ENCODE assay signal across 9 mouse cellular contexts in genomic region chr14:60655941-60656700, GRCm38 (mm10). TPM values are rescaled to one million over a fixed set of nuclear protein-coding genes. Genes with fewer than 3 reads are reported as not detected.
DNase-seq lines count a peak whose midpoint lies in the region; ATAC-seq and TF ChIP-seq lines count a peak whose summit lies in the region.
"Had no signal": no experiment of that assay in that cellular context is flagged by ENCODE, and none has a peak within 500 bp of the region (broad histone marks: within the 10 kb centered on the region; RNA-seq: fewer than 3 reads in every experiment).

No protein-coding gene starts in this region.

- no peaks in the 10 kb centered on the region for H3K27me3 ChIP-seq in liver, adult 2 months (ENCODE audit: control insufficient read depth, insufficient read depth, low read length)
- H3K27me3 ChIP-seq in forebrain, embryonic 16.5 days (replicated peaks; ENCODE audit: control insufficient read depth, insufficient read depth, low read length) = no peaks in the 10 kb centered on the region
- H3K27me3 ChIP-seq in intestine, embryonic 14.5 days (replicated peaks; ENCODE audit: control insufficient read depth, insufficient read depth, low read length) = no peaks in the 10 kb centered on the region
- H3K27me3 ChIP-seq: midbrain, embryonic 12.5 days had no signal

- peak; percentile 100 for DNase-seq in liver, adult 2 months (ENCODE audit: extremely low read depth, low read depth, low spot score)
- DNase-seq in liver = no peak
- no peak for DNase-seq in intestine, embryonic 14.5 days (ENCODE audit: low spot score)
- DNase-seq in layer of hippocampus, postnatal 25 days (ENCODE audit: extremely low spot score in 1 of 2, low spot score in 1 of 2) = peak; percentile 40 to 59
- peak; percentile 73 for DNase-seq in lung, postnatal 14 days
- DNase-seq in urinary bladder, postnatal 36 days (ENCODE audit: low spot score in 2 of 2) = peak; percentile 30 to 67
- no peak for DNase-seq in embryo, embryonic 11 days

- ATAC-seq in forebrain, embryonic 16.5 days = peak; percentile 78
- no peak for ATAC-seq in intestine, embryonic 14.5 days (replicated peaks; ENCODE audit: low FRiP score, low TSS enrichment, low read depth)

- H3K9me3 ChIP-seq in forebrain, embryonic 16.5 days (ENCODE audit: control insufficient read depth, low read length) = no peaks in the 10 kb centered on the region
- H3K9me3 ChIP-seq in intestine, embryonic 14.5 days (ENCODE audit: control insufficient read depth, low read length) = no peaks in the 10 kb centered on the region
- H3K9me3 ChIP-seq: midbrain, embryonic 12.5 days had no signal

- H3K27ac ChIP-seq in liver, adult 2 months (replicated peaks; ENCODE audit: insufficient read depth, low read depth, low read length) = peak overlapping the region; percentile 90
- peak overlapping the region; percentile 60 for H3K27ac ChIP-seq in forebrain, embryonic 16.5 days (ENCODE audit: low read length)
- peak overlapping the region; percentile 4; the same call in 1 of the 2 replicates for H3K27ac ChIP-seq in intestine, embryonic 14.5 days (ENCODE audit: low read depth)
- H3K27ac ChIP-seq: midbrain, embryonic 12.5 days had no signal

- peak overlapping the region; percentile 4; the same call in 1 of the 2 replicates for H3K4me2 ChIP-seq in forebrain, embryonic 16.5 days (ENCODE audit: low read length)
- no peak overlapping the region for H3K4me2 ChIP-seq in intestine, embryonic 14.5 days (ENCODE audit: low read length)
- H3K4me2 ChIP-seq: midbrain, embryonic 12.5 days had no signal

- peak overlapping the region; percentile 56 for H3K9ac ChIP-seq in liver, adult 2 months (ENCODE audit: low read depth, low read length)
- no peak overlapping the region for H3K9ac ChIP-seq in forebrain, embryonic 16.5 days (replicated peaks; ENCODE audit: low read depth, low read length)
- no peak overlapping the region for H3K9ac ChIP-seq in intestine, embryonic 14.5 days (ENCODE audit: low read length)
- H3K9ac ChIP-seq: midbrain, embryonic 12.5 days had no signal

- no peak for TF ChIP-seq CTCF in liver, adult 2 months (IDR thresholded peaks at IDR 0.05; ENCODE audit: low read depth, low read length)

- H3K4me1 ChIP-seq in liver, adult 2 months (ENCODE audit: control insufficient read depth, insufficient read depth, low read length) = peaks cover 19% of the 10 kb centered on the region
- peaks cover 36% of the 10 kb centered on the region for H3K4me1 ChIP-seq in forebrain, embryonic 16.5 days (replicated peaks; ENCODE audit: control insufficient read depth, insufficient read depth, low read length)
- 0 out of 2 replicates have a peak, but pooled peaks cover 13% of the 10 kb centered on the region for H3K4me1 ChIP-seq in intestine, embryonic 14.5 days (replicated peaks; ENCODE audit: control insufficient read depth, insufficient read depth, low read length)

- no peak overlapping the region for H3K4me3 ChIP-seq in liver, adult 2 months (ENCODE audit: insufficient read depth, low read depth, low read length)
- H3K4me3 ChIP-seq in forebrain, embryonic 16.5 days (replicated peaks; ENCODE audit: low read length) = no peak overlapping the region
- H3K4me3 ChIP-seq in intestine, embryonic 14.5 days (ENCODE audit: low read depth, low read length) = no peak overlapping the region
- H3K4me3 ChIP-seq: midbrain, embryonic 12.5 days had no signal

- no peaks in the 10 kb centered on the region for H3K36me3 ChIP-seq in liver, adult 2 months (ENCODE audit: control insufficient read depth, insufficient read depth, low read length)
- H3K36me3 ChIP-seq in forebrain, embryonic 16.5 days (ENCODE audit: control insufficient read depth, insufficient read depth) = no peaks in the 10 kb centered on the region
- H3K36me3 ChIP-seq in intestine, embryonic 14.5 days (ENCODE audit: control insufficient read depth, insufficient read depth, low read length) = no peaks in the 10 kb centered on the region

- TF ChIP-seq POLR2A in liver, adult 2 months (IDR thresholded peaks at IDR 0.05; ENCODE audit: extremely low read depth, insufficient read depth, low read length) = no peak

- peaks cover 26% of the 10 kb centered on the region; the same call in 1 of the 2 replicates for H3K79me2 ChIP-seq in liver, adult 2 months (ENCODE audit: control insufficient read depth, insufficient read depth, low read length)

- 20% methylated on average over 15 of the region's 15 CpGs for WGBS in liver, adult 2 months
- WGBS in forebrain, embryonic 16.5 days = 49% methylated on average over 15 of the region's 15 CpGs
- WGBS in intestine, embryonic 14.5 days = 69% methylated on average over 15 of the region's 15 CpGs

RNA-seq across cellular contexts. Expression of gene Spata13, which starts 22.3 kb away (rescaled TPM):
- 20.6 and 47.8 TPM in 2 replicates for total RNA-seq in liver, adult 2 months (2014; rRNA removed)
- polyA plus RNA-seq in liver, adult 2 months (2012; rRNA removed) = 9.7 and 11.9 TPM in 2 replicates
- polyA plus RNA-seq in forebrain, embryonic 16.5 days (2015; fragmentation: Nextera tagmentation; extraction: Ambion mirVana) = 41.4 and 41.8 TPM in 2 replicates
- 23.1 and 26.9 TPM in 2 replicates for polyA plus RNA-seq in intestine, embryonic 14.5 days (2014; fragmentation: Nextera tagmentation; extraction: Ambion mirVana)
- total RNA-seq in layer of hippocampus, postnatal 25 days (2021) = 10 to 100 TPM; 27.6 to 28.5 TPM

Comparison
In these comparisons a context has a peak if more than half of its experiments do, and no peak if none do; other contexts are left out.
1. DNase-seq: peak in liver, adult 2 months (single experiment), layer of hippocampus, postnatal 25 days (2 of 2), lung, postnatal 14 days (single experiment) and urinary bladder, postnatal 36 days (2 of 2); none in liver (single experiment), intestine, embryonic 14.5 days (single experiment) and embryo, embryonic 11 days (single experiment).
2. H3K27ac ChIP-seq: peak in every context shown above with its lines; median percentile 90 in liver, adult 2 months; 60 in forebrain, embryonic 16.5 days; 4 in intestine, embryonic 14.5 days.